Mouse (Mus musculus): Measurements from ENCODE around the gene Calcoco1.
A peak's percentile ranks its signal among the peaks of the same experiment; 100 is the strongest.

The Calcoco1 gene

DNA sequence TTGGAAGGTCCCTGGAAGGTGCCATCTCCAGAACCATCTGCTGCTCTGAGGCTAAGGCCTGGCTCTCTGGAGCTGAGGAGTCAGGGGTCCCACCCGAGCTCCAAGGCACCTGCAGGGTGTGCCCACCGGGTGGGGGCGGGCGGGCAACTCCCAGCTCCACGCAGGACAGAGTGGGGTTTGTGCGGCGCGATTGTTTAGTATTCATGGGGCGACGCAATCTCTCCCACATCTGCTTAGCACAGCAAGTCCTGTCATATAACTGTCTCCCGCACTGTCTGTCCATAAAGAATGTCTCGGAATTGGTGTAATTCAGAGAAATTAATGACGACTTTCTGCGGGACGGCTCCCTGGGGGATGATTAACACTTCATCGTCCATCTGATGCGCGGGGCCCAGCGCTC lies 15.1 kb upstream of the Calcoco1 start:
- DNase-seq (ENCODE audit: low spot score): no peak

DNA sequence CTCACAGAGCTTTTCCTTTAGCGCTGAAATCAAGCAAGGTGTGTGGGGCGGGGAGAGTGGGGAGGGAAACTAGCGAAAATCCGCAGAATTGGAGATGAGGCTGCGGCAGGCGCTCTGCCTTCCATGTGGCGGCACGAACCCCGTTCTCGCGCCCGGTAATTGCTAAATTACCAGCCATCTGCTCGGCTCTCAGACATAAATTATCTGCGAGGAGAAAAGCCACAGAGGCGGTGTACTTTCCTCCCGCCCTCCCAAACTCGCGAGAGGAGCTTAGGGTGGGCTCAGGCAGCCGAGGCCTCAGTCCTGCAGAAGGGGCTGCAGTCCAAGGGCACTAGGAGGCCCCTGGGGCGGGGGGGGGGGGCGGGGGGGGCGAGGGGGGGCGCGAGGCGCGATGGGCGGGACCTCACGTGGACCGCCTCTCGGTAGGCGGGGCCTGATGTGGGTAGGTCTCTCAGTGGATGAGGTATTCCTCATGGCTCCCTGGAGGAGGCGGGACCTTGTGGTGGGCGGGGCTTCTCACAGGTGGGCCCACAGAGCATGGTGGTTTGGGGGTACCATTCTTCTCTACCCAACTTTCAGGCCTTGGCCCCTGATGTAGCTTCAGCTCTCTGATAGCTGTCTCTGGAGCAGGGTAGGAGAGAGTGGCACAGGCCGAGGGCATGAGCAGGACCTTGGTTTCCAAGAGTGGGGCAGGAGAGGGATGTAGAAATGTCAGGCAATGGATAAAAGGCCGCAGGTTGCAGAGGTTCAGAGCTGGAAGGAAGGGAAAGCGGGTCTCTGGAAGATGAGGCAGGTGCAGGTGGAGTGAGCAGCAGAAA lies 14.4 kb upstream of the Calcoco1 start:
- peak; percentile 58 for DNase-seq (ENCODE audit: low spot score)

DNA sequence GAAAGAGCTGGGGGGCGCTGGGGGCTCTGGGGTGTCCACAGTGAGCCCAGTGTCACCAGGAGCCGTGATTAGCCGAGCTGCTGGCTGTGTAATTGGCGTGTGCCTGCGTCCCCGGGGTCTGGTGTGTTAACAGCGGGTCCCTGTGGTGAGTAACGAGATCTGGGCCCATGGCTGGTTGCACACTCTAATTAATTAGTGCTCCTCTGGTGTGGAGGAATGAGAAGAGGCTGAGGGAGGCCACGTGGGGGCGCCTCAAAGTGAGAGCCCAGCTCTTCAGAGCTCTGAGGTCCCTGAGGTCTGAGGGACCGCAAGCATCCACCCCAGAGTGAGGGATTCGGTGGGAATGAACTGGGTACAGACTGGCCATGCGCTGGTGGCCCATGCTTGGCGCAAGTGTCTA lies 13.1 kb upstream of the Calcoco1 start:
- DNase-seq (ENCODE audit: low spot score): no peak

DNA sequence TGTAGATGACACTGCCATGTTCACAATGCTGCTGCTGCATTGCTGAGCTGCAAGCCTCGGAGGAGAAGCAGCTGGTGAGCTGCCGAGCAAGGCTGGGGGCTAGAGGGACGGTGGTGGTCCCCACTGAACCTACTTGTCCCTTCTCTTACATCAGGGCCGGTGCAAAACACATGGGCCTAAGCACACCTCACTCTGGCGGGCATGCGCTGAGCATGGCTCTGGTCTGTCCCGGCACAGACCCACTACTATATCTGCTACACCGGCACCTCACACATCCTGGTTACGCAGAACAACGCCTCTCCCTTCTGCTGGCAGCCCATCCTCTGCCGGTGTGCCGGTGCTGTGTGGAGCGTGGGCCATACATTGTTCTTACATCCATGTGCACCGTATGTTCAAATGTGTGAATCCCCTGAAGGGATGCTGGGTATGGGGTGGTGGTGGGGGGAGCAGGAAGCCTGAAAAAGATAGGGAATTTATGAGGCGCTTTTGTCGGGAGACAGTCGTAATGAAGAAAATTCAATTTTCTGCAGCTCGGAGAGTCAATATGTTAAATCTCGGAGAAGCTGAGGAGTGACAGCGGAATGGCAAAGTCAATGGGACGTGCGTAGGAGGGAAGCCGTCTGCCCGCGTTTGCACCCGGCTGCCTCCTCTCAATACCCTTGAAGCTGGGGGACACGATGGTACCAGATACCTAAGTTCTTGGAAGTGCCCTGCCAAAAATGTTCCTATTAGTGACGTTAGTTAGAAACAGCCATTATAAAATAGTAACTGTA lies 12.0 kb upstream of the Calcoco1 start:
- DNase-seq (ENCODE audit: low spot score): no peak

DNA sequence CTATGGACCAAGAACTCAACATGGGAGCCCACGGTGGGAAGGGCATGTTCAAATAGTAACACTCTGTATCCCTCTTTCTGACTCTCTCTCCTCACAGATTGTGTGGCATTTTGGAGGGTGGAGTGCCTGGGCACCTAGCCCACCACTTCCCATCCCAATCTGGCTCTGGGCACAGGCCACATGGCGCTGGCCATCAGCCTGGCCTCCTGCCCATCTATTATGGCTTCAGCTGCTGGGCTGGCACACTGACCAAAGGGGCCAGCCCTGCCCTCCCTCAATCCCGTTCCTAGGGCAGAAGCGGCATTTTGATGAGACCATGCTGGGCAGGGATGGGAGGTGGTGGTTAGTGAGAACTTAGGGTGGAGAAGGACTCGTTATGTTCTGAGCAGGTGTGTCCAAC lies 11.3 kb upstream of the Calcoco1 start:
- DNase-seq (ENCODE audit: low spot score): no peak

DNA sequence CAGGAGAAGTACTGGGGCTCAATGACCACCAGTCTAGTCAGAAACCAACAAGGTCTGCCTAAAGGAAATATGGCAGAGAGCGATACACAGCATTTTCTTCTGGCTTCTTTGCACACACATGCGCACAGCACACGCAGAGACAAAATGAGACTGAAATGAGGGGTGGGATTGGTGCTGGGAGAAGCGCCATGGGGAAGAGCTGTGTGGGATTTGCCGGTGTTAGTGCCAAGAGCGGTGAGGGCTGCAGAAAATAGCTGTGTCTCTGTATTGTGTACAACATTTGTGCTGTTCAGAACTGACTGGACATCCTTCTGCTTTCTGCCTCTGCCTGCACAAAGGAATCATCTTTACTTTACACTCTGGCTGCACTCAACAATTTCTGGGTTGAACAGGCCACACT lies 10.4 kb upstream of the Calcoco1 start:
- DNase-seq (ENCODE audit: low spot score): no peak

DNA sequence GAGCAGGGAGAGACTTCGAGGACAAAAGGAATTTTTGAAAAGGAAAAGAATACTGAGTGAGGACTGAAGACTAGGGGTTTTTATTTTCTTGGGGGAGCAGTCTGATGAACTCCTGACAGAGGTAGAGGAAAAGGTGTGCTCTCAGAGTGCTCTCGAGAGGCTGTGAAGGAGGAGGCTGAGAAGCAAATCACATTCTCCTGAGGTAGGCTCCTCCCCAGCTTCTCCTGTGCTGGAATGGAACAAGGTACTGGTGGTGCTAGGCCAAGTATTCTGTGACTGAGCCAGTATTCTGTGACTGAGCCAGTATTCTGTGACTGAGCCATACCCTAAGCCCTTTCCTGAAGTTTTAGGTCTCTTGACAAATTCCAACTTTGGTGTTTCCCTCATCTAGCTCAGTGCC lies 6.0 kb upstream of the Calcoco1 start:
- DNase-seq (ENCODE audit: low spot score): no peak

DNA sequence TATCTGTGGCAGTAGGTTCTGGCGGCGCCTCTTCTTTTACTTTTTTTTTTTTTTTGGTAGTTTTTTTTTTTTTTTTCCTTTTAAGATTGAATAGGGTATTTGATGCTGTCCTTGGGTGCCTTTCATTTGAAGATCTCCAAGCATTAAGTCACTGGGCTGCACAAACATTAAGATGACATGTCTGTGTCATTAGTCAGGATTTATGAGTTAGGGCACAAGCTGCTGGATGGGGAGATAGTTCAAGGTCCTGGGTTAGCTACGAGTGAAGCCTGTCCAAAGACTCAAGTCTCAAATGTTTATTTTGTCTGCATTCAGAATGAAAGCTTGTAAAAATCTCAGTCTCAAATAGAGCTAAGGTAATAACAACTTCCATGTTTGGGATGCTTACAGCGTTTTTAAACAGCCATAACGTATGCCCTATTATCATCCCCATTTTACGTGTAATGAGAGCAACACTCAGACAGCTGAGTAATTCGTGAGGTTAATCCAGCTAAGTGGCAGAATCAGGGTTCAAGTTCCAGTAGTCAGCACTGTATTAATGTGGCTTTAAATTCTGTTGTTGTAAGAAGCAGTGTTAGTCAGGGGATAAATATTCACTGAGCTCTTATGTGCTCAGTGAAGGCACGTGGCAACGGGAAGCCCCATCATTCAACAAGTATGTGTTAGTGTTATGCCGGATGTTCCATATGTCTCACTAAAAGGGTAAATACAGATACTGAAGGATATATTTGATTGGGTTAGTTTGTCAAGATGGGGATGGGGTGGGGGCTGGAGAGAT lies 1.6 kb upstream of the Calcoco1 start:
- DNase-seq (ENCODE audit: low spot score): no peak

DNA sequence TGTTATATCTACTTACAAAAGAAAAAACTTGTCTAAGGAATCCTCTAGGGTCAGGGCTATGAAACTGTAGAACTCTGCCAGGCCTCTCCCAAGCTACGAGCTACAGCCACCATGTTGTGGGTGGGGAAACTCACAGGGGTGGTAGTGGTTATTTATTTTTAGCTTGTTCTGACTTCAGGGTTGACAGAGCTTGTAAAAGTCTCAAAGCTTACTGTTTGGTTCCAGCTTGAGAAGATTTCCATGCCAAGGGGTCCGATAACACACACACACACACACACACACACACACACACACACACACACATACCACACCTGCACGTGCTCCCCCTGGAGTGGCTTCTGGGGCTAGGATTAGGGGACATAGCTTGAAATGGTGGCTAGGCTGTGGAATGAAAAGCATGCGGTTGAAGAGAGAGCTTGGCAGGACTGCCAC lies 538 bp upstream of the Calcoco1 start:
- DNase-seq (ENCODE audit: low spot score): no peak

DNA sequence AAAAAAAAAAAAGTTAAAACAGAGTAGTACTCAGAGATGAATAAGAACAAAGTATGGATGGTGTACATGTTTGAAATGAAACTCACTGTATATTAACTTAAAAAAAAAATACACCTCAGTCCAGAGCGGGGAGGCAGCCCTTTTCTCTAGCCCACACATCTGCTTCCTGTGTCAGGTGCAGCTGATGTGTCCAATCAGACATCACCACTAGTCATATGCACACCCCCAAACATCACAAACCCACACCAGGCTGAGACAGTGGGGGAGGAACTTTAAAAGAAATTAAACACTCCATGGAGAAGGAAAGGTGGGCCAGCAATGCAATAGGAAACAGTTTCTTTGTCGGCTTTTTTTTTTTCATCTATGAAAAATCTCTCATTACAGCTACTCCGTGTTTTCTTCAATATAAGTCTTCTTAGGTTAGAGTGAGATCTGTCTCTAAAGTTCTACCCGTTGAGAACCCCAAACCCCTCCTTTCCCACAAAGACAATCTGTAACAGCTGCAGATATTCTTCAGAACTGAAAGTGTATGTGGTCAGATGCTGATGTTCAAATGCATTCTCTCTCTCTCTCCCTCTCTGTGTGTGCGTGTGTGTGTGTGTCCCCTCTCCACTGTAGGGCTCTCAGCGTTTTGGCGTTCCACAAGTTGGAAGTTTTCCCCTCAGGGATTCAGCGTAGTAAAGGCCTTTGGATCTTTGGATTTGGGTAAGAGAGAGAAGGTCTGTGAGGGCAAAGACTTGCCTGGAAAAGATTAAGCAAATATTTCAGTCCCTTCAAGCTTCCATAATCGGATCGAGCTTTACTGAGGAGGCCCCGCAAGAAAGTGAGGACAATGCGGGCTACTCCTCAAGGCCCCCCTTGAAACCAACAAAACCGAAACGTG lies 721 bp downstream of the Calcoco1 start:
- DNase-seq (ENCODE audit: low spot score): no peak

DNA sequence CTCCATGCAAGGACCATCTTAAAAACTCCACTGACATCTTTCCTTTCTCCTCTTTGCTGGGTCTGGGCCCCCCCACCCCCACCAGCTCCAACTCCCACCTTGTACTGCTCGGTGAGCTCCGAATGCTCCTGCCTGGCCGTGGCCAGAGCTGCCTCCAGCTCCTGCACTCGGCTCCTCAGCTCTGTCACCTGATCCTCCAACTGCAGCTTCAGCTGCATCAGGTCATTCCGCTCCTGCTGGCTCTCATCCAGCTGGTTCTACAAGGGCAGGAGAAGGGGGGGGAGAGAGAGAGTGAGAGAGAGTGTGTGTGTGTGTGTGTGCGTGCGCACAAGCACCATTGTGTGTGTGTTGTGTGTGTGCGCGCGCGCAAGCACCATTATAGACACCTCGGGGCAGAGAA lies 5.8 kb downstream of the Calcoco1 start:
- DNase-seq (ENCODE audit: low spot score): no peak

DNA sequence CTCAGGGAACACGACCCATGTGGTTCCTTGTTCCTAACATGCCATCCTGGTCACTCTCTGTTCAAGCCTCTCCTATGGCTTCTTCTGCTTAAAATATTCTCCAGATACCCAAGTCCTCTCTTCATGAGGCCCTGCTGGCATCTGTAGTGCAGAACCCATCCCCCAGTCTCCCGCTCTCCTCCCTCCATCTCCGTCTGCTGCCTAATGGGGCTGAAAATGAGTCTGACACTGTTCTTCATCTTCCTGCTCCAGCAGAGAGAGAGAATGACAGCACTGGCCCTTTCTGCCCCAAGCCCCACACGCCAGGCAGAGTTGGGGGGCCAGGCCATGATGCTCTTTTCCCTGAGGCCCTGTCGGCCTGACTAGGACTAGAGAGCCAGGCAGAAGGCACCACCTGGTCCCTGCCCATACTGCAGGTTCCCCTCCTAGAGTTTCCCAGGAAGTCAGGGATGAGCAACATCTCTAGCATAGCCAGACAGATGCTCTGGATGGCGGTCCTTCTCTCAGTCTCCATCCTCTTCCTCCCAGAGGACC lies 14.2 kb downstream of the Calcoco1 start:
- no peak for DNase-seq (ENCODE audit: low spot score)

DNA sequence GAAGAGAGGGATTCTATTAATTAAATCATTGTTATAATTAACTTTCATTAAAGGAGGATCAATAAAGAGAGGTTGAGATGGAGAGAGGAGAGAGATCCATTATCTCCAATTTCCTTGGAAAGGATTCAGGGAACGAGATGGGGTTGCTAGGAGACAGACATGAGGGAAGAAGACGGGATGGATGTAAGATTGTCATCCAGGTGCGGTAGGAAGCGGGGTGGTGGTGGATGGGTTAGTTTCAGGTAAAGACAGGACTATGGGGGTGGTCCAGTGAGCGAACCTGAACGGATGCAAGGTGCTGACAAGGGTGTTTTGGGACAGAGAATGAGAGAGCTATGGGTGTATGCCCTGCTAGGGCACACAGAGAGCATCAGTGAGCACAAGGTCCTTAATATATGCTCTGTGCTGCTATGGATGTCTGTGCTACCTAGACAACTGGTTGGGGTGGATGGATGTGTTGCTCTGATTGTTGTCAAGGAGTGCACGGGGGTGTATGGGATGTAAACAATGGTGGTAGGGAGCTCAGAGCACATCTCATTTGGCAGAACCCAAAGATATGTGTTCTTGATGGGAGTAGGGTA lies 16.0 kb downstream of the Calcoco1 start:
- no peak for DNase-seq (ENCODE audit: low spot score)

DNA sequence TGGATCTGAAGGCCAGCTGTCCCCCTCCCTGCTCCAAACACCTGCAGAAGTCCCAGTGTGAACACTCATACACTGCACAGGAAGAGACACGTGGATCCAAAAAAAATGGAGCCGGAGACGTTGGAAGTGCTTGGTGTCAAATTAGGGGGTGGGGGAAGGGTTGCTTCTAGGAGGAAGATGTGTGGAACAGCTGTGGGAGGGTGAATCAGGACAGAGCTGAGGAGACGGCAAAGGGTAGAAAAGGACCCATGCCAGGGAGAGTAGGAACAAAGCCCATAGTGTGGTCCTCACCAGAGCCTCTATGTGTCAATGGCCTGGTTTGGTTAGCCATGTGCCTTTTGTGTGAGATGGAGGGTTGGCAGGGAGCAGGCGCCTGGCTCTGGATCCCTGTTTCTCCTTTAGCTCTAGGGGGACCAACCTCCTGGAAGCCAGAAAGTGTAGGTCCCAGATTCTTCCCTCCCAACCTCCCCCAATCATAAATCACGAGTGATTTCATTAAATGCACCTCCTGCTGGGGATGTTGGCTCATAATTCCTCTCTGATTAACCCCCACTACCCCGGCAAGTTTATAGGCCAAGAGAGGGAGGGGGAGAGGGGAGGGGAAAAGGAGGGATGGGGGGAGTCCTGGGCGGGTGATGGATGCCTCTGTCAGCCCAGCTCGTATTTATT lies 16.6 kb downstream of the Calcoco1 start:
- no peak for DNase-seq (ENCODE audit: low spot score)

DNA sequence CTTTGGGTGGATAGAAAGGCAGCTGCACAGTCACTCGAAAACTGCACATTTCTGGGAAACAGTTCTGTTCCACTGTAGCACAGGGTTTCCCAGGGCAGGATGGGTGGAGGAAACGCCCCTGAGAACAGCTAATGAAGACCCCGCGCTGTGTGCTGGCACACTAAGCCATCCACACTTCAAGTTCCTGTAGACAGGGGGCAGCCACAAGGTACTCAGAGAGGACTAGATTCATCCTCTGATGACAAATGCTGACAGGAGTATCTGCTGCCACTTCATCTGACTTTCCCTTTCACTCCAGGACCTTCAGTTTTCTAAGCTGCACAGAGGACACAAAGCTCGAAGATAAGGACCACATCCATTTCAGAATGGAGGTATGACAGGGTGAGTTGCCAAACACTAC lies 17.2 kb downstream of the Calcoco1 start:
- no peak for DNase-seq (ENCODE audit: low spot score)

DNA sequence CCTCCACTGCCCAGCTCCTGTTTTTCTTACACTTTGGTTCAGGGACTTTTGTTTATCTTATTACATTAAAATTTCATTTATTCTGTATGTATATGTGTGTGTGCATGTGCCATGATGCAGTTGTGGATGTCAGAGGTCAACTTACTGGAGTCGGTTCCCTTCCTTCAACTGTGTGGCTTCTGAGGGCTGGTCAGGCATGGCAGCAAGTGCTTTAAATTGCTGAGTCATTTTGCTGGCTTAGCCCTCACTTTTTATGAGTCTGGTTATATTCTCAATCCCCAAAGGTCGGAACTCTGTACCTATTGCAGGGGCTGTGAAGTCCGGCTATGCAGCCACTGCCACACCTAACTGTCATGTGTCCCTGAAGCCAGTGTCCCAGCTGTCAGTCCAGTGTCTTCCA lies 19.0 kb downstream of the Calcoco1 start:
- DNase-seq (ENCODE audit: low spot score): no peak

DNA sequence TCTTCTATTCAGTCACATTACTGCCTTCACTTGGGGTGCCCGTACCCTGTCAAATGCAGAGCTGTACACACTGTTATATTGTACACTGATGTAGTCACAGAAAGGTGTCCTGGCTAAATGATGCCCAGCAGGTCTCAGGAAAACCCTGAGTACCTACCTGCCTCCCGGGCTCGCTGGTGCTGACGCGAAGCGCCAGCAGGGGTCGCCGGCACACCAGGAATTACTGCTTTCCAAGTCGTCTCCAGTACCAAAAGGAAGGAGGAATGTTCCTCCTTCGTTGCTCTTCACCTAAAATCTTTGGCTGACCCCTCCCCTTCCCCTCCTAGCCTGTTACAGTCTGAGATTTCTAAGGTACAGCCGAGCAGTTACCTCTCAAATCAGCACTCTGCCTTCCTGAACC lies 23.8 kb downstream of the Calcoco1 start:
- DNase-seq (ENCODE audit: low spot score): peak; percentile 54

DNA sequence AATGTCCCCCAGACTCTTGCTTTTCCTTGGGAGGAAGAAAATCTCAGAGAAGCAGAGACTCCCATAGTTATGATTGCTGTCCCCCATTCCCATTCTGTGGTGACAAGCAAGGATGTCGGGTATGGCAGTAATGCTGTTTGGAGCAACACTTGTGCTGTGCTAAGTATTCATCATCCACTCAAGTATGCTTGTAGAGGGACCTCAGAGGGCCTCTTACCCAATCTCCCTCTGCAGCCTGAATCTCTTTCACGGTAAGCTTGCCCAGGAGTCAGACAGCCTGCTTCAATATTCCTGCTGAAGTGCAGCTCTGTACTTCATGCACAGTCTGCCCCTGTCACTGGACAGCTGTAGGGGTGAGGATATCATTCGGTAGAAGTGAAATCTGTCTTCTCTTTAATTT lies 25.1 kb downstream of the Calcoco1 start:
- no peak for DNase-seq (ENCODE audit: low spot score)

DNA sequence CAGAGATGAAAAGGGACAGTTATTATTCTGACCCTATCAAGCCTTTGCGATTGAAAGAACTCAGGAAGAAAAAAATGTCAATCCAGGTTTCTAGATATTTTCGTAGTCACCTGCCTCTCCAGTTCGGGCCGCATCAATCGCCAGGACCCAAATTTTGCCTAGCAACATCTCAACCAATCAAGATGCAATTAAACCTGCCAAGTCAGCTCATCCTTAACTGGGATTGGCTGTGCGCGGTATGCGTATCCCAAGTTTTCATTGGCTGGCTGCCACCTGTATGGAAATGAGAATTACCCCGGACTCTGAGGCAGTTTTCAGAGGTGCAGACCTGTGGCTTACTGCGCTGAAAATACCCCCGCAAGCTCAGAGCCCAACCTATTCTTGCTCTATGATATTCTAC lies 28.4 kb downstream of the Calcoco1 start:
- DNase-seq (ENCODE audit: low spot score): peak; percentile 85

DNA sequence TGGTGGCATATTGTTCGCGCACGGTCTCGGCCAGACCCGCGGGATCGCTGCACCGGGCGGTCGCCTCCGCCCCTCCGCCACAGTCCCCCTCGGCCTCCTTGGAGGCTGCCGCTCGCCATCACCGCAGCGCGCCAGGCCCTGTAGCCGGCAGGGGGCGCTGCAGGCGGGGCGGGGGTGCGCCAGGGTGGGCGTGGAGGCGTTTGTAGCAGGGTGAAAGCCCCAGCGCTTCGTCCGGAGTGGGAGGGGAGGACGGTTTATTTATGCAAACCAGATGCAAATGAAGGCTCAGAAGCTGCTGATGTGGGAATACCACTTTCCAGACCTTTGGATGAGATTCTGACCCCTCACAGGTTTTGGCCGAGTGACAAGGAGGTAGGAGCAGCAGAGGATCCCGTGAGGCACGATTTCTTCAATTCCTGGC lies 29.0 kb downstream of the Calcoco1 start:
- peak; percentile 81 for DNase-seq (ENCODE audit: low spot score)
